Mouse (Mus musculus) MEL (cell line): ENCODE measurements around the gene Wnt5a.

Experiments used
- BHLHE40 ChIP-seq: IDR thresholded peaks from 2 replicates; pipeline ENCODE4 v1.6.1; 2012; ENCODE audit warnings: low read depth, mild to moderate bottlenecking, inconsistent platforms, low read length, improper control_type of control experiment, borderline replicate concordance
- CTCF ChIP-seq, 3 experiments: IDR thresholded peaks in 2 of 3; conservative IDR thresholded peaks in 1 of 3; 2 replicates each; pipeline ENCODE4 v1.5.1; 2011 to 2012; ENCODE audit warnings: low read length in 3 of 3, low read depth in 2 of 3, mild to moderate bottlenecking in 2 of 3, improper control_type of control experiment in 1 of 3, inconsistent platforms in 1 of 3, mixed read lengths in 1 of 3, moderate library complexity in 1 of 3; ENCODE audit not compliant: control insufficient read depth in 1 of 3, insufficient read depth in 1 of 3, poor library complexity in 1 of 3, severe bottlenecking in 1 of 3
- EP300 ChIP-seq, 2 experiments: IDR thresholded peaks; 2 replicates each; pipeline ENCODE4 v1.6.1; 2011; ENCODE audit warnings: improper control_type of control experiment in 2 of 2, low read length in 2 of 2, low read depth in 1 of 2, mild to moderate bottlenecking in 1 of 2
- MAZ ChIP-seq: IDR thresholded peaks from 2 replicates; pipeline ENCODE4 v1.6.1; 2012; ENCODE audit warnings: low read depth, mild to moderate bottlenecking, inconsistent platforms, low read length, improper control_type of control experiment
- POLR2A ChIP-seq, 2 experiments: IDR thresholded peaks; 2 replicates each; pipeline ENCODE4 v1.6.1; 2011 to 2012; ENCODE audit warnings: low read length in 2 of 2, mild to moderate bottlenecking in 2 of 2, control low read depth in 1 of 2, improper control_type of control experiment in 1 of 2, low read depth in 1 of 2, moderate library complexity in 1 of 2; ENCODE audit not compliant: control insufficient read depth in 1 of 2, insufficient read depth in 1 of 2, poor library complexity in 1 of 2
- SIN3A ChIP-seq: IDR thresholded peaks from 2 replicates; pipeline ENCODE4 v1.6.1; 2012; ENCODE audit warnings: low read length, improper control_type of control experiment, inconsistent platforms
- UBTF ChIP-seq: IDR thresholded peaks from 2 replicates; pipeline ENCODE4 v1.6.1; 2012; ENCODE audit warnings: low read depth, mild to moderate bottlenecking, inconsistent platforms, low read length, improper control_type of control experiment, moderate library complexity, borderline replicate concordance; ENCODE audit not compliant: insufficient read depth
- ZKSCAN1 ChIP-seq: IDR thresholded peaks from 2 replicates; pipeline ENCODE4 v1.6.1; 2012; ENCODE audit warnings: low read depth, mild to moderate bottlenecking, inconsistent platforms, low read length, improper control_type of control experiment, moderate library complexity

GRCm38 (mm10) chr14:28521106-28521505 lies 16.6 kb downstream of the Wnt5a start:
- TF ChIP-seq CTCF (IDR thresholded peaks at IDR 0.05 in 2 of 3, conservative IDR thresholded peaks at IDR 0.05 in 1 of 3; ENCODE audit: control insufficient read depth in 1 of 3, insufficient read depth in 1 of 3, low read depth in 2 of 3, low read length in 3 of 3, poor library complexity in 1 of 3, severe bottlenecking in 1 of 3) (no peak), UBTF (no peak), ZKSCAN1 (no peak), BHLHE40 (no peak), MAZ (no peak), POLR2A (IDR thresholded peaks at IDR 0.05; ENCODE audit: control insufficient read depth in 1 of 2, insufficient read depth in 1 of 2, low read depth in 1 of 2, low read length in 2 of 2, poor library complexity in 1 of 2) (no peak), EP300 (IDR thresholded peaks at IDR 0.05; ENCODE audit: low read depth in 1 of 2, low read length in 2 of 2) (no peak), SIN3A (no peak)
